Mouse (Mus musculus) right cerebral cortex, postnatal 25 days (tissue): ENCODE measurements around the gene Camta1.

ENCODE experiments used
- DNase-seq: peaks from one replicate; pipeline ENCODE4 v3.0.0; 2022

The Camta1 gene

GRCm38 (mm10) chr4:151360976-151361673, 500.6 kb downstream of the Camta1 start:
- no peak for DNase-seq

DNA sequence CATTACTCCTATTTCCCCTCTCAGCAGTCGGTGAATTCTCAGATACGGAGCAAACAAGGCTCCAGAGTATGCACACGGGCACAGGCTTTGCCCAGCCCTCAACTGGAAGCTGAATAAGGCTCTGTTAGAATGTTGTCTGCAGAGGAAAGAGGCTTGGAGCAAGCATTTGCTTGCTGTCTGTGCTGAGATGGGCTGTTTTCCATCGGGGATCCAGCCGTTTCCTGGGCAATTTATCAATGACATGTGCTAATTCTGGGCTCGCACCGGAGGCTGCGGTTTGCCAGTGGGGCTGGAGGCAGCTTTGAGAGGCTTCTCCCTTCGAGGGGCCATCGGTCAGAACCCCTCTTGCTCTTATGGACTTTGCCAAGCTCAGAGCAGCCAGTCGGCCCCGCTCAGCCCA, 506.2 kb downstream of the Camta1 start:
- no peak for DNase-seq

- no peak for DNase-seq
Measured at GRCm38 (mm10) chr4:151352791-151353190, 508.9 kb downstream of the Camta1 start.

DNA sequence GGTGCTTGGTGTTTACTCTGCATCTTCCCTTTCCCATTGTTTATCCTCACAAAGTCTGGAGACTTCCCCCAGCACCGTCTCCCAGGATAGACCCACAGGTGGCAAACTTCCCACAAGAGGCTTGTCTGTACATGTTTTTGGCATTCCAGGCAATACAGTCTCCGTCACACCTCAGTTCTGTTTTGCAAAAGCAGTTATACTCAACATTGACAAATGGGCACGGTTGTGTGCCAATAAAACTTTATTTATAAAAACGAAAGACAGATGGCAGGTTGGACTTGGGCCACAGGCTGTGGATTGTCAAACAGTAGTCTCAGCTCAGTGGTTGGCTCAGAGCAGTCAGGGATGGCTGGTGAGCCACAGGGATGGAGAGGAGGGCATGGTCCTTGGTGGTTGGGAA, 509.4 kb downstream of the Camta1 start:
- DNase-seq: no peak

GRCm38 (mm10) chr4:151351757-151352156, 509.9 kb downstream of the Camta1 start:
- no peak for DNase-seq

- DNase-seq: no peak
Measured at GRCm38 (mm10) chr4:151347620-151348019, 514.1 kb downstream of the Camta1 start.

DNA sequence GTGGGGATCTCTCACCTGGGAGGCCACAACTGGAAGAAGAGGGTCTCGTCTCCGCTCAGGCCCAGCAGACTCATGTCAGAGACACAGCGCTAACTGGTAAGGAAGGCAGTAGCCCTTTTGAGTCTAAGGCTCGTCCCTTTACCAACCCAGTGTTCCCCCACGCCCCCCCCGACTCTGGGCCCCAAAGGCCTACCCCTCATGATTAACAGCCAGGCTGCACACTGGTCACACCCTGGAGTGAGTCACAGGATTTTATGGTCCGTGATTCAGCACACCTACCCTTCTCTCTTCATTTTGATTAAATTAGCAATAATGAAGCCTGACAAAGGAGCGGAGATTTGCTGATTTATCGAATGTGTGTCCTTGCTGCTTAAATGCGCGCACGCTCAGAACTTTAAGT, 515.0 kb downstream of the Camta1 start:
- no peak for DNase-seq

DNA sequence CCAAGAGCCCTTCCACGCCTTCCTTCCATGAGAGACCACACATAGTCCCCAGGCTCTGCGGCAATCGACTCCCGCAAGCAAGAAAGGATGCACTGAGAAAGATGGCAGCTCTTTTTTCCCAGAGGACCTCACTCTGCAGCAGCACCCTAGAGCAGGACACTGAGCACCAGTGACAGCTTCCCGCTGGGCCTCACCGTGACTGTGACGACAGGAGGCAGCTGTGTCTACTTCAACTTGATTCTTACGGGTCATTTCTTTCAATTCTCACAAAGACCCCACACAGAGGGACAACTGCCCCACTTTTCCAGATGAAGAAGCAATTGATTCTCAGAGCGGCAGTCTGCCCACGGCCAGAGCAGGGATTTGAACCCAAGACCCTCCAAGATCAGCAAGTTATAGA, 516.9 kb downstream of the Camta1 start:
- DNase-seq: no peak

DNA sequence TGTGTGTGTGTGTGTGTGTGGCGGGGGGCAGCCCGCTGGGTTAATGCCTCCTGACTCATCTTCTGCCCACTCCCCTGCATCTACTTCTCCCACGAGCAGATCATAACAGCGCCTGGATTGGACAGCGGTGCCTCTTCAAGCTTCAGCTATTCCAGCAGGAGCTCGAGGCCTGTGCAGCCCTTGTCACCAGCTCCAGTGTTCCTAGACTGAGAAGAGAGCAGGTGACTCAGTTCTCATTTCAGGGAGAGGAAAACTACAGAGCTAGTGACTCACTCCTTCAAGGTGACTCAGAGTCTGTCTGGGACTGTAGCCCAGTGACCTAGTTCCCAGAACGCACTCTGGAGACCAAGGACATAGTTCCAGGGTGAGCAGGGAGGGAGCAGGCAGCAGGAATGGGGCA, 522.3 kb downstream of the Camta1 start:
- peak; percentile 46 for DNase-seq

DNA sequence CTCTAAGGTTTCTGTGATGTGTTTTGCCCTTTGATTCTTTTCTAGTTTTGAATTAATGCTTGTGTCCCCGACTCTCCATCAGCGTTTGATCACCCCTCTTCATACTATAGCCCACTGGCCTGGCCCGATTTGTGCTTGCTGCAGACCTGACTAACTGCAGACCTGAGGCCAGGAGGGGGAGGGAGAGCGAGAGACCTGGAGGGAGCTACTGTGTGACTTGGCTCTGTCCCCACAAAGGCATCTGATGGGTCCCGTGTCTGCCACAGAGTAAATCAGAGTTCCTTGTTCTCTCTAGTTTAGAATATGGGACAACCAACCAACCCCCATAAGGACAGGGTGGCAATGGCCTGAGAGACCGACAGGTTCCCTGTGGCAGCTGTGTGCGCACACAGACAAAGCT, 522.7 kb downstream of the Camta1 start:
- DNase-seq: no peak

GRCm38 (mm10) chr4:151337543-151337942, 524.1 kb downstream of the Camta1 start:
- no peak for DNase-seq

GRCm38 (mm10) chr4:151336413-151336812, 525.3 kb downstream of the Camta1 start:
- no peak for DNase-seq

DNA sequence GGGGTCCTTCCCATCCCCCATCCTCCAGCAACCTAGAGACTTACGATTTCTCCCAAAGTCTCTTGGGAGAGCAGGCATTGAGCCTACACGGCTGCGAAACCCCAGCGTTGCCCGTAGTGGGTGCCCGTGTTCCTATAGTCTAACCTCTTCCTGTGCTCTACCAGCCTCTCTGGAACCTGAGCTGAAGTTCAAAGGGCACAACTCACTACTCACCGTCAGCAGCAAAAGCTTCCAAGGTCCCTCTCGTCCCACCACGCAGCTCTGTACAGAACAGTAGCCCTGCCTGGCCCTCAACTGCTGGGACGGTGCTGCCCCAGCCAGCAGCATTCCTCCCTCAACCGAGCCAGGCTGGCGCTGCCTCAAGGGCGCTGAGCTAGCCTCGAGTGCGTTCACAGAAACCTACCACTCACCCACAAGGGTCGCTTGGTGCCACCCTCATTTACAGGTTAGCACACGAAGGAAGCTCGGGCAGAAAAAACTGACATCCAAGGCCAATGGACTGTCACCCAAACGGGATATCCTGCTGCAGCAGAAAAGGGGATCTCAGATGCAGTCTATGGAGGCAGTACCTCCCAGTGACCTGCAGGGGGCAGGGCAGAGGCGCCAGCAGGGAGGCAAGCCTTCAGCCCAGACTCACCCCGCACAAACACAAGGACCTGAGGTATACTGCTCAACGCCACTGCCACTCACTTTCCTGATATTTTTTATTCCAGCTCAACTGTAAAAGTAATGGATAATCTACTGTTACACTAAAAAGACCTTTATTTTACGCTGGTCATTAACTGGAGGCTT, 526.5 kb downstream of the Camta1 start:
- peak; percentile 25 for DNase-seq

DNA sequence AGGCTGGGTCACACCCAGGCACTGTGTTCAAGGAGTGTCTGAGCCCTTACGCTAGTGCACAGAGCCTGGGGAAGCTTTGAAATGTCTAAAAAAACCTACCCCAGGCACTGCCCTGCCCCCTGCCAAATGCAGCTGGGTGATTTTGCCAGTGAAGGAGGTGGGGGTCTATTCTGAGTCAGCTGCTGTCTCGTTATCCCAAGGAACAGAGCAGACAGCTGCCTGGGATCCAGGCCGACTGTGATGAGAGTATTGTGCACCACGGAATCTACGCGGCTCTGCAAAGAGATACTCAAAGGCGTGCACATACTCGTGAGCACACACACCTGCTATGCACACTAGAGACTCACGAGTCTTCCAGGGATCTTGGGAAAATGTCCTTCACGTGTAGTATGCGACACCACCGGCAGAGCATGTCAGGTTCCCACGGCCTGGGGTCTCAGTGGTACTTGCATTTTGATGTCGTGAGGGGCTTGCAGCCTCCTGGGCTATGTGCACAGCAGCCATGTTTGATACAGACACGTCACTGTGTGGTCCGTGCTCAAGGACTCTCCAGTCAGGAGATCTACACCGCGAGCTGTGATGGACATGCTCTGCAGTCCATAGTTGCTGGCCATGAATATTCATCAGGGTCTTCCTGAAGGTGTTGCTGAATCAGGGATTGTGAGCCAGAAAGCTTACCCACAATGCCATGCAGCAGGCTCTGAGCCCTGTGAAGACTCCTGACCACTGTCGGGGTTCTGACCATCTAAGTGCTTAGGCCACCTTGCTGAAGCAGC, 529.4 kb downstream of the Camta1 start:
- no peak for DNase-seq

GRCm38 (mm10) chr4:151330983-151331382, 530.7 kb downstream of the Camta1 start:
- DNase-seq: no peak

DNA sequence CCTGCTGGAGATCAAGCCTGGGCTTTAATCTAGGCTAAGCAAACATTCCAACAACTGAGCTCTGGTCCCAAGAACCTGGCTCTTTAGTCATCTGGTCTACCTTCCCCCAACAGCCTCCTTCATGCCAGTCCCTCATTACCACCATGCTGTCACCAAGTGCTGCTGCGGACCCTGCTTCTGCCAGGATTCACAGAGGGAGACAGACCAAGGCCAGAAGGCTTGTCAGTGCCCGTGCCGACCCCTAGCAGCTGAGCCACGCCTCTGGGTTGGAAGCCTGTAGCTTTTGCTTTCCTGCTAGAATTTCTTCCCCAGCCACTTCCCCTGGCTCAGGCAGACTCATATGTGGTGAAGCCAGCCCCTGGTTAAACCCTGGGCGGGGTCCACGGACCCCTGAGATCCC, 533.6 kb downstream of the Camta1 start:
- DNase-seq: no peak

GRCm38 (mm10) chr4:151326971-151327686, 534.5 kb downstream of the Camta1 start:
- no peak for DNase-seq

- no peak for DNase-seq
Measured at GRCm38 (mm10) chr4:151316428-151316827, 545.2 kb downstream of the Camta1 start.

GRCm38 (mm10) chr4:151315726-151316125, 546.0 kb downstream of the Camta1 start:
- DNase-seq: no peak

GRCm38 (mm10) chr4:151310773-151311172, 550.9 kb downstream of the Camta1 start:
- DNase-seq: no peak

DNA sequence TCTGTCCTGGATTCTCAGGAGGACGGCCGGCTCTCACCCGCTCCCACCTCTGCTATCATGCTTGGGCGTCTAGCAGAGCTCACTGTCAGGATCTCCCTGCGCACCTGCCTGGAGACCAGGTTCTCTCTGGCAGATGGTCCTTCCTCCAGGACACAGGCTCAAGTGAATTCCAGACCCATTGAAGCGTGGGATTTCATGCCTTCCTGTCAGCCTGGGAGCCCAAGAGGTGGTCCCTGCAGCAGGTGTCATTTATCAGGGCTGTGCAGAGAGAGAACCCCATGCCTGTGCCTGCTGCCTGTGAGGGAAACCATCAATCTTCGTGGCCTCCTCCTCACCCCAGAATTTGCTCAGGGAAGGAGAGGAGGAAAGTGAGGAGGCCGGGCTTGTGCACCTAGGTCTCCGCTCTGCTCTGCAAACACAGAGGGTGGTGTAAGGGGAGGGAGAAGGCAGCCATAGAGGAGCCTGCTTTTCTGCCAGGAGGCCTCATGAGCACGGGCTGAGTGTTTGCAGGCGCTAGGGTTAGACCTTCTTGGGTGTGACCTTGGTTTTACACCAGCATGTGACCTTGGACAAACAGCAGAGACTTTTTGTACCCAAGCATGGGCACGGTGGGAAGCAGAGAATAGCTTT, 551.5 kb downstream of the Camta1 start:
- DNase-seq: no peak

- peak; percentile 33 for DNase-seq
Measured at GRCm38 (mm10) chr4:151306890-151307289, 554.8 kb downstream of the Camta1 start.
